Mouse (Mus musculus) MEL (cell line): ENCODE measurements around the gene Nme9. TPM values are rescaled to one million over a fixed set of nuclear protein-coding genes. Genes with fewer than 3 reads are reported as not detected.
A peak's percentile ranks its signal among the peaks of the same experiment; 100 is the strongest.

Experiments used
- DNase-seq: peaks from one replicate; pipeline ENCODE4 v3.0.0; 2011; ENCODE audit warnings: low read depth, low spot score
- H3K27ac ChIP-seq: 2 replicates; pipeline ENCODE4 v1.5.1; 2012; ENCODE audit warnings: low read depth, mild to moderate bottlenecking, control low read depth, low read length, moderate library complexity; ENCODE audit not compliant: control insufficient read depth
- H3K27me3 ChIP-seq, 2 experiments: fragments of 150-350 bp in 1 of 2; sonication (generic) in 1 of 2; 2 replicates each; pipeline ENCODE4 v1.6.1; 2012; ENCODE audit warnings: low read length in 2 of 2, mild to moderate bottlenecking in 2 of 2, improper control_type of control experiment in 1 of 2, moderate library complexity in 1 of 2; ENCODE audit not compliant: insufficient read depth in 2 of 2, control insufficient read depth in 1 of 2
- H3K36me3 ChIP-seq, 2 experiments: 2 replicates each; pipeline ENCODE4 v1.6.1; 2012 to 2014; ENCODE audit warnings: low read length in 2 of 2, improper control_type of control experiment in 1 of 2, inconsistent platforms in 1 of 2, mild to moderate bottlenecking in 1 of 2; ENCODE audit not compliant: insufficient read depth in 2 of 2, control insufficient read depth in 1 of 2
- H3K4me1 ChIP-seq, 2 experiments: fragments of 150-350 bp in 1 of 2; sonication (generic) in 1 of 2; 2 replicates each; pipeline ENCODE4 v1.6.1; 2012; ENCODE audit warnings: low read length in 2 of 2, improper control_type of control experiment in 1 of 2, mild to moderate bottlenecking in 1 of 2; ENCODE audit not compliant: insufficient read depth in 2 of 2, control insufficient read depth in 1 of 2
- H3K4me3 ChIP-seq, 2 experiments: fragments of 150-350 bp in 1 of 2; sonication (generic) in 1 of 2; 2 replicates each; pipeline ENCODE4 v1.5.1; 2012; ENCODE audit warnings: low read depth in 2 of 2, low read length in 2 of 2, mild to moderate bottlenecking in 2 of 2, moderate library complexity in 2 of 2, control low read depth in 1 of 2, improper control_type of control experiment in 1 of 2; ENCODE audit not compliant: control insufficient read depth in 1 of 2, insufficient read depth in 1 of 2
- H3K79me2 ChIP-seq: 2 replicates; pipeline ENCODE4 v1.6.1; 2012; ENCODE audit warnings: mild to moderate bottlenecking, low read length, moderate library complexity; ENCODE audit not compliant: control insufficient read depth, poor library complexity, insufficient read depth
- H3K9ac ChIP-seq: 2 replicates; pipeline ENCODE4 v1.6.1; 2012; ENCODE audit warnings: low read depth, mild to moderate bottlenecking, control low read depth, low read length, moderate library complexity; ENCODE audit not compliant: control insufficient read depth, poor library complexity, severe bottlenecking
- H3K9me3 ChIP-seq: fragments of 150-350 bp; sonication (generic); replicated peaks from 2 replicates; pipeline ENCODE4 v1.6.1; 2012; ENCODE audit warnings: mild to moderate bottlenecking, low read length, improper control_type of control experiment, moderate library complexity; ENCODE audit not compliant: insufficient read depth
- BHLHE40 ChIP-seq: IDR thresholded peaks from 2 replicates; pipeline ENCODE4 v1.6.1; 2012; ENCODE audit warnings: low read depth, mild to moderate bottlenecking, inconsistent platforms, low read length, improper control_type of control experiment, borderline replicate concordance
- CTCF ChIP-seq, 3 experiments: IDR thresholded peaks in 2 of 3; conservative IDR thresholded peaks in 1 of 3; 2 replicates each; pipeline ENCODE4 v1.5.1; 2011 to 2012; ENCODE audit warnings: low read length in 3 of 3, low read depth in 2 of 3, mild to moderate bottlenecking in 2 of 3, improper control_type of control experiment in 1 of 3, inconsistent platforms in 1 of 3, mixed read lengths in 1 of 3, moderate library complexity in 1 of 3; ENCODE audit not compliant: control insufficient read depth in 1 of 3, insufficient read depth in 1 of 3, poor library complexity in 1 of 3, severe bottlenecking in 1 of 3
- E2F4 ChIP-seq: IDR thresholded peaks from 2 replicates; pipeline ENCODE4 v1.6.1; 2011; ENCODE audit warnings: low read depth, low read length, improper control_type of control experiment, borderline replicate concordance
- EP300 ChIP-seq, 2 experiments: IDR thresholded peaks; 2 replicates each; pipeline ENCODE4 v1.6.1; 2011; ENCODE audit warnings: improper control_type of control experiment in 2 of 2, low read length in 2 of 2, low read depth in 1 of 2, mild to moderate bottlenecking in 1 of 2
- GABPA ChIP-seq: IDR thresholded peaks from 2 replicates; pipeline ENCODE4 v1.6.1; 2012; ENCODE audit warnings: low read depth, mild to moderate bottlenecking, inconsistent platforms, low read length, improper control_type of control experiment, moderate library complexity
- GATA1 ChIP-seq: IDR thresholded peaks from 2 replicates; pipeline ENCODE4 v1.6.1; 2011; ENCODE audit warnings: low read depth, low read length, improper control_type of control experiment
- MAZ ChIP-seq: IDR thresholded peaks from 2 replicates; pipeline ENCODE4 v1.6.1; 2012; ENCODE audit warnings: low read depth, mild to moderate bottlenecking, inconsistent platforms, low read length, improper control_type of control experiment
- MEF2A ChIP-seq: IDR thresholded peaks from 2 replicates; pipeline ENCODE4 v1.6.1; 2014; ENCODE audit warnings: low read depth, mild to moderate bottlenecking, inconsistent platforms, low read length, improper control_type of control experiment; ENCODE audit not compliant: poor library complexity, insufficient replicate concordance, severe bottlenecking; ENCODE audit errors: extremely low read depth
- MXI1 ChIP-seq: IDR thresholded peaks from 2 replicates; pipeline ENCODE4 v1.6.1; 2011; ENCODE audit warnings: mild to moderate bottlenecking, low read depth, low read length, improper control_type of control experiment
- MYB ChIP-seq: IDR thresholded peaks from 2 replicates; pipeline ENCODE4 v1.6.1; 2011; ENCODE audit warnings: mild to moderate bottlenecking, low read depth, low read length, improper control_type of control experiment
- MYC ChIP-seq: IDR thresholded peaks from 2 replicates; pipeline ENCODE4 v1.6.1; 2011; ENCODE audit warnings: low read depth, mild to moderate bottlenecking, low read length, improper control_type of control experiment, moderate library complexity
- NELFE ChIP-seq: IDR thresholded peaks from 2 replicates; pipeline ENCODE4 v1.6.1; 2011; ENCODE audit warnings: low read depth, low read length, improper control_type of control experiment
- NRF1 ChIP-seq: IDR thresholded peaks from 2 replicates; pipeline ENCODE4 v1.6.1; 2014; ENCODE audit warnings: low read depth, mild to moderate bottlenecking, inconsistent platforms, low read length, improper control_type of control experiment, moderate library complexity; ENCODE audit not compliant: poor library complexity, insufficient read depth, severe bottlenecking
- POLR2A ChIP-seq, 2 experiments: IDR thresholded peaks; 2 replicates each; pipeline ENCODE4 v1.6.1; 2011 to 2012; ENCODE audit warnings: low read length in 2 of 2, mild to moderate bottlenecking in 2 of 2, control low read depth in 1 of 2, improper control_type of control experiment in 1 of 2, low read depth in 1 of 2, moderate library complexity in 1 of 2; ENCODE audit not compliant: control insufficient read depth in 1 of 2, insufficient read depth in 1 of 2, poor library complexity in 1 of 2
- POLR2AphosphoS5 ChIP-seq: IDR thresholded peaks from 2 replicates; pipeline ENCODE4 v1.6.1; 2012; ENCODE audit warnings: low read depth, borderline replicate concordance, mild to moderate bottlenecking, inconsistent platforms, low read length, moderate library complexity, mixed read lengths
- RAD21 ChIP-seq: IDR thresholded peaks from 2 replicates; pipeline ENCODE4 v1.6.1; 2011; ENCODE audit warnings: mild to moderate bottlenecking, low read depth, low read length, improper control_type of control experiment
- RCOR1 ChIP-seq: IDR thresholded peaks from 2 replicates; pipeline ENCODE4 v1.6.1; 2012; ENCODE audit warnings: low read depth, mild to moderate bottlenecking, inconsistent platforms, low read length, improper control_type of control experiment
- SIN3A ChIP-seq: IDR thresholded peaks from 2 replicates; pipeline ENCODE4 v1.6.1; 2012; ENCODE audit warnings: low read length, improper control_type of control experiment, inconsistent platforms
- SMC3 ChIP-seq: IDR thresholded peaks from 2 replicates; pipeline ENCODE4 v1.6.1; 2011; ENCODE audit warnings: low read depth, low read length, improper control_type of control experiment
- TBP ChIP-seq: IDR thresholded peaks from 2 replicates; pipeline ENCODE4 v1.8.0; 2011; ENCODE audit warnings: low read depth, low read length, improper control_type of control experiment
- TCF12 ChIP-seq: IDR thresholded peaks from 2 replicates; pipeline ENCODE4 v1.6.1; 2014; ENCODE audit warnings: low read depth, mild to moderate bottlenecking, inconsistent platforms, low read length, improper control_type of control experiment, moderate library complexity
- UBTF ChIP-seq: IDR thresholded peaks from 2 replicates; pipeline ENCODE4 v1.6.1; 2012; ENCODE audit warnings: low read depth, mild to moderate bottlenecking, inconsistent platforms, low read length, improper control_type of control experiment, moderate library complexity, borderline replicate concordance; ENCODE audit not compliant: insufficient read depth
- USF1 ChIP-seq: IDR thresholded peaks from 2 replicates; pipeline ENCODE4 v1.6.1; 2014; ENCODE audit warnings: low read depth, mild to moderate bottlenecking, inconsistent platforms, low read length, improper control_type of control experiment, moderate library complexity
- ZC3H11A ChIP-seq: IDR thresholded peaks from 2 replicates; pipeline ENCODE4 v1.6.1; 2012; ENCODE audit warnings: low read depth, mild to moderate bottlenecking, inconsistent platforms, low read length, improper control_type of control experiment
- ZNF384 ChIP-seq: IDR thresholded peaks from 2 replicates; pipeline ENCODE4 v1.6.1; 2012; ENCODE audit warnings: low read depth, mild to moderate bottlenecking, inconsistent platforms, low read length, improper control_type of control experiment
- polyA plus RNA-seq, 2 experiments: library from polyadenylated mRNA; stranded (reverse) in 1 of 2; unstranded in 1 of 2; fragments of >175 nt in 1 of 2; fragments of >200 nt in 1 of 2; gene quantifications; 2 replicates each; pipeline versions ENCODE4 v1.2.1 to v1.2.4; 2012; ENCODE audit warnings: low replicate concordance in 2 of 2, low read depth in 1 of 2; ENCODE audit not compliant: insufficient read length in 2 of 2, insufficient read depth in 1 of 2, missing spikeins in 1 of 2
- total RNA-seq: library from RNA; depleted of rRNA; stranded (reverse); fragments of 300-350 nt; gene quantifications from 2 replicates; pipeline ENCODE4 v1.2.3, GENCODE M21; 2012

The Nme9 gene
- total and polyA plus RNA-seq, 3 experiments, result 0.40 to 0.92 TPM; not detected in 1

GRCm38 (mm10) chr9:99458529-99459208 is 7.4 kb downstream of the Nme9 start:
- peak; percentile 82 for DNase-seq
- Histone ChIP-seq H3K9me3 (no peaks in the 10 kb centered on the region), H3K27me3 (no peaks in the 10 kb centered on the region; a peak in 1 of 4 replicates), H3K4me1 (peaks cover 0 to 8% of the 10 kb centered on the region in 2 experiments; a peak in 2 of 4 replicates), H3K9ac (no peak overlapping the region), H3K4me3 (no peak overlapping the region), H3K79me2 (no peaks in the 10 kb centered on the region), H3K36me3 (no peaks in the 10 kb centered on the region; a peak in 1 of 4 replicates), H3K27ac (no peak overlapping the region)
- TF ChIP-seq SMC3 (peak; percentile 84), E2F4 (no peak), TCF12 (no peak), NRF1 (no peak), POLR2AphosphoS5 (no peak), NELFE (no peak), MEF2A (no peak), MXI1 (no peak), GATA1 (no peak), MYC (no peak), RAD21 (peak; percentile 77), MYB (no peak), ZC3H11A (peak; percentile 61), BHLHE40 (no peak), USF1 (no peak), UBTF (no peak), POLR2A (IDR thresholded peaks at IDR 0.05; ENCODE audit: control insufficient read depth in 1 of 2, insufficient read depth in 1 of 2, low read depth in 1 of 2, low read length in 2 of 2, poor library complexity in 1 of 2) (no peak), ZNF384 (no peak), EP300 (IDR thresholded peaks at IDR 0.05; ENCODE audit: low read depth in 1 of 2, low read length in 2 of 2) (no peak), GABPA (no peak), CTCF (IDR thresholded peaks at IDR 0.05 in 2 of 3, conservative IDR thresholded peaks at IDR 0.05 in 1 of 3; ENCODE audit: control insufficient read depth in 1 of 3, insufficient read depth in 1 of 3, low read depth in 2 of 3, low read length in 3 of 3, poor library complexity in 1 of 3, severe bottlenecking in 1 of 3) (peak; percentile 84 to 86 (median 85)), RCOR1 (no peak), MAZ (no peak), SIN3A (no peak), TBP (no peak)
